ENCODE assay signal across 8 mouse cellular contexts in genomic region chr11:117116350-117117303, GRCm38 (mm10). TPM values are rescaled to one million over a fixed set of nuclear protein-coding genes. Genes with fewer than 3 reads are reported as not detected.
DNase-seq lines count a peak whose midpoint lies in the region; ATAC-seq and TF ChIP-seq lines count a peak whose summit lies in the region.

No protein-coding gene starts in this region.

- no peak for DNase-seq in kidney, postnatal 4 days
- DNase-seq in embryonic facial prominence, embryonic 10.5 days (ENCODE audit: low spot score): no peak
- DNase-seq in midbrain, postnatal 0 days (ENCODE audit: low spot score): no peak
- DNase-seq in ovary, postnatal 14 days (ENCODE audit: low spot score): no peak
- no peak for DNase-seq in c-Kit-positive CD71-positive TER-119-positive erythroid progenitor cells, embryonic 14.5 days (ENCODE audit: low spot score)
- no peak for DNase-seq in layer of hippocampus, adult 18-20 months (ENCODE audit: low spot score in 2 of 2)

- H3K9me3 ChIP-seq in kidney, embryonic 14.5 days (ENCODE audit: control insufficient read depth, low read length): no peaks in the 10 kb centered on the region
- H3K9me3 ChIP-seq in embryonic facial prominence, embryonic 10.5 days: no peaks in the 10 kb centered on the region
- H3K9me3 ChIP-seq in intestine, postnatal 0 days (ENCODE audit: control insufficient read depth): no peaks in the 10 kb centered on the region
- no peaks in the 10 kb centered on the region for H3K9me3 ChIP-seq in midbrain, postnatal 0 days (ENCODE audit: low read length)

- no peak for ATAC-seq in kidney, embryonic 14.5 days (ENCODE audit: low FRiP score, low TSS enrichment)
- ATAC-seq in intestine, postnatal 0 days: no peak
- no peak for ATAC-seq in midbrain, postnatal 0 days (ENCODE audit: low FRiP score)

- TF ChIP-seq CTCF in intestine, postnatal 0 days (IDR thresholded peaks at IDR 0.05; ENCODE audit: low read depth): no peak
- TF ChIP-seq CTCF in midbrain, postnatal 0 days (IDR thresholded peaks at IDR 0.05): no peak

- peak overlapping the region; percentile 86 for H3K4me3 ChIP-seq in kidney, embryonic 14.5 days (ENCODE audit: low read length)
- peak overlapping the region; percentile 90 for H3K4me3 ChIP-seq in embryonic facial prominence, embryonic 10.5 days
- H3K4me3 ChIP-seq in intestine, postnatal 0 days (ENCODE audit: low read depth, low read length): peak overlapping the region; percentile 91
- H3K4me3 ChIP-seq in midbrain, postnatal 0 days (ENCODE audit: low read depth, low read length): peak overlapping the region; percentile 90

- WGBS in kidney, embryonic 14.5 days: 16% methylated on average over 18 of the region's 18 CpGs
- 55% methylated on average over 18 of the region's 18 CpGs for WGBS in embryonic facial prominence, embryonic 10.5 days
- 39% methylated on average over 18 of the region's 18 CpGs for WGBS in intestine, postnatal 0 days
- 59% methylated on average over 18 of the region's 18 CpGs for WGBS in midbrain, postnatal 0 days

- no peaks in the 10 kb centered on the region for H3K27me3 ChIP-seq in kidney, embryonic 14.5 days (ENCODE audit: control insufficient read depth, insufficient read depth, low read length)
- H3K27me3 ChIP-seq in embryonic facial prominence, embryonic 10.5 days (replicated peaks; ENCODE audit: low read depth, poor library complexity, severe bottlenecking): no peaks in the 10 kb centered on the region
- H3K27me3 ChIP-seq in intestine, postnatal 0 days (replicated peaks; ENCODE audit: control insufficient read depth, insufficient read depth, low read length): no peaks in the 10 kb centered on the region
- H3K27me3 ChIP-seq in midbrain, postnatal 0 days (ENCODE audit: insufficient read depth, low read length): no peaks in the 10 kb centered on the region

- peak overlapping the region; percentile 91; the same call in 1 of the 2 replicates for H3K9ac ChIP-seq in kidney, embryonic 14.5 days (ENCODE audit: low read depth, low read length)
- peak overlapping the region; percentile 90 for H3K9ac ChIP-seq in intestine, postnatal 0 days (ENCODE audit: low read depth, low read length)
- H3K9ac ChIP-seq in midbrain, postnatal 0 days (replicated peaks; ENCODE audit: low read length, poor library complexity, severe bottlenecking): peak overlapping the region; percentile 80; the same call in 1 of the 2 replicates

- H3K4me2 ChIP-seq in kidney, embryonic 14.5 days (replicated peaks; ENCODE audit: low read depth, low read length): peak overlapping the region; percentile 91
- H3K4me2 ChIP-seq in intestine, postnatal 0 days (replicated peaks; ENCODE audit: low read depth): peak overlapping the region; percentile 92
- H3K4me2 ChIP-seq in midbrain, postnatal 0 days (ENCODE audit: low read depth, low read length, poor library complexity, severe bottlenecking): peak overlapping the region; percentile 49

- peak overlapping the region; percentile 53 for H3K27ac ChIP-seq in kidney, embryonic 14.5 days (ENCODE audit: low read depth, low read length)
- peak overlapping the region; percentile 3 for H3K27ac ChIP-seq in embryonic facial prominence, embryonic 10.5 days (replicated peaks)
- peak overlapping the region; percentile 42; the same call in 1 of the 2 replicates for H3K27ac ChIP-seq in intestine, postnatal 0 days (ENCODE audit: low read depth, low read length)
- no peak overlapping the region for H3K27ac ChIP-seq in midbrain, postnatal 0 days (ENCODE audit: low read depth, low read length)

- H3K4me1 ChIP-seq in kidney, embryonic 14.5 days (ENCODE audit: control insufficient read depth, insufficient read depth, low read length): peaks cover 56% of the 10 kb centered on the region
- peaks cover 85% of the 10 kb centered on the region for H3K4me1 ChIP-seq in embryonic facial prominence, embryonic 10.5 days
- H3K4me1 ChIP-seq in intestine, postnatal 0 days (replicated peaks; ENCODE audit: control insufficient read depth, insufficient read depth, low read length): peaks cover 5% of the 10 kb centered on the region; the same call in 1 of the 2 replicates
- H3K4me1 ChIP-seq in midbrain, postnatal 0 days (ENCODE audit: insufficient read depth, low read length): peaks cover 27% of the 10 kb centered on the region

- peaks cover 5% of the 10 kb centered on the region; the same call in 1 of the 2 replicates for H3K36me3 ChIP-seq in kidney, embryonic 14.5 days (ENCODE audit: control insufficient read depth, insufficient read depth, low read length)
- H3K36me3 ChIP-seq in embryonic facial prominence, embryonic 10.5 days (replicated peaks): peaks cover 17% of the 10 kb centered on the region
- H3K36me3 ChIP-seq in intestine, postnatal 0 days (ENCODE audit: control insufficient read depth, insufficient read depth): peaks cover 5% of the 10 kb centered on the region; the same call in 1 of the 2 replicates
- peaks cover 3% of the 10 kb centered on the region; the same call in 1 of the 2 replicates for H3K36me3 ChIP-seq in midbrain, postnatal 0 days (ENCODE audit: insufficient read depth, low read length)

RNA-seq across cellular contexts. Expression of gene Sec14l1, which starts 1.7 kb away (rescaled TPM):
- 30.2 and 36.5 TPM in 2 replicates for polyA plus RNA-seq in kidney, embryonic 14.5 days (2014; fragmentation: Nextera tagmentation; extraction: Ambion mirVana)
- 50.6 and 51.8 TPM in 2 replicates for polyA plus RNA-seq in embryonic facial prominence, embryonic 10.5 days (2016; fragmentation: Nextera tagmentation; extraction: Ambion mirVana)
- polyA plus RNA-seq in intestine, postnatal 0 days (2015; fragmentation: Nextera tagmentation; extraction: Ambion mirVana): 22.8 and 23.9 TPM in 2 replicates
- total RNA-seq in midbrain, postnatal 0 days (2014; rRNA removed): 63.5 and 71.1 TPM in 2 replicates
- polyA plus RNA-seq in midbrain, postnatal 0 days (2015; fragmentation: Nextera tagmentation; extraction: Ambion mirVana): 48.0 and 49.2 TPM in 2 replicates
- 100 to 1,000 TPM; 235 to 245 TPM for total RNA-seq in layer of hippocampus, adult 18-20 months (2021)
